Mouse (Mus musculus): Measurements from ENCODE around the gene Cdc45.

Gene Cdc45

DNA sequence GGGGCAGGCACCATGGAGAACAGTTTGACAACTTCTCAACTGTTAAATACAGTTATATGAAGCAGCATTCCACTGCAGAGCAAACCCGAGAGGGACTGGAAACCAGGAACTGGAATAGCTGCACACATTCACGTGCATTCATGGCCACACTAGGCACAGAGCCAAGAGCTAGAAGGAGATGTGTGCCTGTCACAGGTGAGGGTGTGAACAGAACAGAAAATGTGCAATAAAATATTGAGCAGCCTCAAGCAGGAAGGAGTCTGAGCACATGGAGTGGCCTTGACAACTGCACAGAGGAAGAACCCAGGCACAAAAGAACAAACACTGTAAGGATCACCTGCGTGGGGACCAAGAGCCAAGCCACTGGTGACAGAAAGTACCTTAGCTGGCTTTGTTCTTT, 81.1 kb downstream of the Cdc45 start:
- DNase-seq (ENCODE audit: low read depth, low spot score), result no peak
